Mouse (Mus musculus) liver, adult 2 months (tissue): Measurements from ENCODE around the gene Fga.

Experiments used
- CTCF ChIP-seq: fragments of 200-500 bp; IDR thresholded peaks from 2 replicates; pipeline ENCODE4 v1.5.1; 2011; ENCODE audit warnings: low read depth, low read length, control low read depth
- POLR2A ChIP-seq: fragments of 200-500 bp; IDR thresholded peaks from 2 replicates; pipeline ENCODE4 v1.6.1; 2011; ENCODE audit warnings: low read length, control low read depth; ENCODE audit not compliant: insufficient read depth; ENCODE audit errors: extremely low read depth

- TF ChIP-seq CTCF (no peak), POLR2A (no peak)
Measured at GRCm38 (mm10) chr3:82996656-82997055, 29.2 kb upstream of the Fga start.
